Mouse (Mus musculus): ENCODE measurements around the gene Vcp. TPM values are rescaled to one million over a fixed set of nuclear protein-coding genes. Genes with fewer than 3 reads are reported as not detected.

Gene Vcp
- polyA plus RNA-seq, 1 experiment: 130 TPM

DNA sequence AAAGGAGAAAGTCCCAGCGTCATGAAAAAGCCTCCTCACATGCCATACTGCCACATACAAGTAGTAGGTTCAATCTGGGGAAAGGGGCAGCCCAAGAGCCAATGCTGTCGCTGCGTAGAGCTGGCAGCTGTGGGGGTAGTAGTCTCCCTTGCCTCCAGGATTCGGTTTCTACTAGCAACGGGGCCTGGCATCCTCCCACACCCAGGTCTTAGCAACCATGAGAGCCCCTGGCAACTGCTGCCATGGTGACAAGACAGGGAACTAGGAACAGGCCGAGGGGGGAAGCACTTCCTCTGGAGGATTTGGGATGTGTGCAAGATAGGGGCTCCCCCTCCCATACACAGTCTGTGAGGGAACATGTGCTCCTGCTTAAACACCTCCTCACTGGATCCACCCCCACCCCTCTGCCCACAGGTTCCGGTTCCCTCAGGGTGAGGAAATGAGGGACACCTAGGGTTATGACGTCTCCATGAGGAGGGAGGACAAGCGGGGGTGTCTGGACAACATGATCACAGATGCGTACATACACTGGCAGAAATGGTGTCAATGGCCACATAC lies 53.5 kb downstream of the Vcp start:
- H3K4me3 ChIP-seq (ENCODE audit: insufficient read depth, low read depth, low read length): no peak overlapping the region
- DNase-seq: no peak
- no peaks in the 10 kb centered on the region for H3K36me3 ChIP-seq (ENCODE audit: control insufficient read depth, insufficient read depth, low read length)
- no peak overlapping the region for H3K27ac ChIP-seq (ENCODE audit: insufficient read depth, low read depth, low read length)
- no peak for TF ChIP-seq POLR2A (IDR thresholded peaks at IDR 0.05; ENCODE audit: low read depth, low read length)
- 41% methylated on average over 10 of the region's 10 CpGs for WGBS
- peaks cover 8% of the 10 kb centered on the region; the same call in 1 of the 2 replicates for H3K4me1 ChIP-seq (ENCODE audit: control insufficient read depth, insufficient read depth, low read length)
- H3K27me3 ChIP-seq (replicated peaks; ENCODE audit: control insufficient read depth, insufficient read depth, low read length): no peaks in the 10 kb centered on the region

DNA sequence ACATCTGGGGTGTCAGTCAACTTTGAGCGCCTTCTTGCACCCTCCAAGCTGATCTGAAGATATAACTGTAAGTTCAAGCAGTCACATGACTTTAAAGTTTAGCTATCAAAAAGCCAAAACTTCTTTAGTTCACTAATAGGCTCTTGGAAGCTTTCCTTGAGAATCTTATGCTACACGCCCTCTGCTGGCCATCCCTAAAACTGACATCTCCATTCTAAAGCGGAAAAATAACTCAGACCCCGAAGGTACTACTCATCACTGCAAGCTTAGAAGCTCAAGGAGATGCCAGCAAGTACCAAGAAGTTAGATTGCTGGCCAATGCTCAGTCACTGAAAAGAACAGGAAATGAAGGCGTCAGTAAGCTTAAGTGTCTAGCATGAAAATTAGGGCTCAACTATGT lies 54.4 kb downstream of the Vcp start:
- no peak overlapping the region for H3K27ac ChIP-seq (ENCODE audit: insufficient read depth, low read depth, low read length)
- TF ChIP-seq POLR2A (IDR thresholded peaks at IDR 0.05; ENCODE audit: low read depth, low read length) (no peak), CTCF (conservative IDR thresholded peaks at IDR 0.05; ENCODE audit: insufficient read depth, insufficient read length, low read depth, low read length) (peak; percentile 26; the same call in 1 of the 2 replicates)
- DNase-seq: peak; percentile 61
- no peaks in the 10 kb centered on the region for H3K36me3 ChIP-seq (ENCODE audit: control insufficient read depth, insufficient read depth, low read length)
- WGBS: 5% methylated on average over 5 of the region's 5 CpGs
- H3K4me3 ChIP-seq (ENCODE audit: insufficient read depth, low read depth, low read length): no peak overlapping the region
- H3K4me1 ChIP-seq (ENCODE audit: control insufficient read depth, insufficient read depth, low read length): peaks cover 8% of the 10 kb centered on the region; the same call in 1 of the 2 replicates
- no peaks in the 10 kb centered on the region for H3K27me3 ChIP-seq (replicated peaks; ENCODE audit: control insufficient read depth, insufficient read depth, low read length)

GRCm38 (mm10) chr4:42945445-42945844 lies 54.9 kb downstream of the Vcp start:
- DNase-seq: no peak
- no peaks in the 10 kb centered on the region for H3K36me3 ChIP-seq (ENCODE audit: control insufficient read depth, insufficient read depth, low read length)
- TF ChIP-seq CTCF (conservative IDR thresholded peaks at IDR 0.05; ENCODE audit: insufficient read depth, insufficient read length, low read depth, low read length) (no peak), POLR2A (IDR thresholded peaks at IDR 0.05; ENCODE audit: low read depth, low read length) (no peak)
- H3K27me3 ChIP-seq (replicated peaks; ENCODE audit: control insufficient read depth, insufficient read depth, low read length): no peaks in the 10 kb centered on the region
- H3K4me1 ChIP-seq (ENCODE audit: control insufficient read depth, insufficient read depth, low read length): peaks cover 8% of the 10 kb centered on the region; the same call in 1 of the 2 replicates
- 91% methylated on average over 3 of the region's 3 CpGs for WGBS
- no peak overlapping the region for H3K27ac ChIP-seq (ENCODE audit: insufficient read depth, low read depth, low read length)
- H3K4me3 ChIP-seq (ENCODE audit: insufficient read depth, low read depth, low read length): no peak overlapping the region

DNA sequence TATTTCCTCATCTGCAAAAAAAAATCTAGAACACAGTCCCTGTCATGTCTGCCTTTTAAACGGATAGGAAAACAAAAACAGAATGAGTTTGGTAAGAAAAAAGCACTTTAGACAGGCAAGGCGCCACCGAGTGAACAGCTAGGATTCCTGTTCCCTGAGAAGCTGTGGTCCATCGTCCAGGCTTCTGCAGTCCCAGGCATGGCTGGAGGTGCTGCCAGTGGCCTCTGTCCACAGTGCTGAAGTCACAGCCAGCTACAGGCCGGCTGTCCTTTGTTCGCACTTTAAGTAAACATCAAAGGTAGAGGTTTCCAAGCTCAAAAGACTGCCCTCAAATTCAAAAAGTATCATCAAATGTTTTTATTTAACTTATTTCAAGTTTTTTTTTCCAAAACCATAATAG lies 55.3 kb downstream of the Vcp start:
- no peaks in the 10 kb centered on the region for H3K36me3 ChIP-seq (ENCODE audit: control insufficient read depth, insufficient read depth, low read length)
- H3K4me1 ChIP-seq (ENCODE audit: control insufficient read depth, insufficient read depth, low read length): peaks cover 5% of the 10 kb centered on the region; the same call in 1 of the 2 replicates
- H3K4me3 ChIP-seq (ENCODE audit: insufficient read depth, low read depth, low read length): no peak overlapping the region
- H3K27ac ChIP-seq (ENCODE audit: insufficient read depth, low read depth, low read length): no peak overlapping the region
- no peaks in the 10 kb centered on the region for H3K27me3 ChIP-seq (replicated peaks; ENCODE audit: control insufficient read depth, insufficient read depth, low read length)
- no peak for TF ChIP-seq POLR2A (IDR thresholded peaks at IDR 0.05; ENCODE audit: low read depth, low read length)
- no peak for TF ChIP-seq CTCF (conservative IDR thresholded peaks at IDR 0.05; ENCODE audit: insufficient read depth, insufficient read length, low read depth, low read length)
- 10% methylated on average over 6 of the region's 6 CpGs for WGBS
- peak; percentile 27 for DNase-seq

- 88% methylated on average over 9 of the region's 9 CpGs for WGBS
- H3K4me3 ChIP-seq (ENCODE audit: insufficient read depth, low read depth, low read length): no peak overlapping the region
- no peaks in the 10 kb centered on the region for H3K27me3 ChIP-seq (replicated peaks; ENCODE audit: control insufficient read depth, insufficient read depth, low read length)
- no peaks in the 10 kb centered on the region for H3K36me3 ChIP-seq (ENCODE audit: control insufficient read depth, insufficient read depth, low read length)
- TF ChIP-seq POLR2A (IDR thresholded peaks at IDR 0.05; ENCODE audit: low read depth, low read length) (no peak), CTCF (conservative IDR thresholded peaks at IDR 0.05; ENCODE audit: insufficient read depth, insufficient read length, low read depth, low read length) (no peak)
- no peak overlapping the region for H3K27ac ChIP-seq (ENCODE audit: insufficient read depth, low read depth, low read length)
- H3K4me1 ChIP-seq (ENCODE audit: control insufficient read depth, insufficient read depth, low read length): peaks cover 3% of the 10 kb centered on the region; the same call in 1 of the 2 replicates
- DNase-seq: no peak
Observed at GRCm38 (mm10) chr4:42944185-42944584, 56.1 kb downstream of the Vcp start.

GRCm38 (mm10) chr4:42943341-42943740 lies 57.0 kb downstream of the Vcp start:
- no peak for DNase-seq
- TF ChIP-seq CTCF (conservative IDR thresholded peaks at IDR 0.05; ENCODE audit: insufficient read depth, insufficient read length, low read depth, low read length): no peak
- no peak for TF ChIP-seq POLR2A (IDR thresholded peaks at IDR 0.05; ENCODE audit: low read depth, low read length)
- 78% methylated on average over 5 of the region's 5 CpGs for WGBS
- H3K4me3 ChIP-seq (ENCODE audit: insufficient read depth, low read depth, low read length): no peak overlapping the region
- no peaks in the 10 kb centered on the region for H3K36me3 ChIP-seq (ENCODE audit: control insufficient read depth, insufficient read depth, low read length)
- no peaks in the 10 kb centered on the region for H3K4me1 ChIP-seq (ENCODE audit: control insufficient read depth, insufficient read depth, low read length)
- H3K27ac ChIP-seq (ENCODE audit: insufficient read depth, low read depth, low read length): no peak overlapping the region
- H3K27me3 ChIP-seq (replicated peaks; ENCODE audit: control insufficient read depth, insufficient read depth, low read length): no peaks in the 10 kb centered on the region

GRCm38 (mm10) chr4:42941396-42941795 lies 58.9 kb downstream of the Vcp start:
- Histone ChIP-seq H3K4me1 (ENCODE audit: control insufficient read depth, insufficient read depth, low read length) (no peaks in the 10 kb centered on the region), H3K27ac (ENCODE audit: insufficient read depth, low read depth, low read length) (no peak overlapping the region), H3K27me3 (replicated peaks; ENCODE audit: control insufficient read depth, insufficient read depth, low read length) (no peaks in the 10 kb centered on the region), H3K36me3 (ENCODE audit: control insufficient read depth, insufficient read depth, low read length) (no peaks in the 10 kb centered on the region), H3K4me3 (ENCODE audit: insufficient read depth, low read depth, low read length) (no peak overlapping the region)
- no peak for DNase-seq
- WGBS: 82% methylated on average over 7 of the region's 7 CpGs
- TF ChIP-seq CTCF (conservative IDR thresholded peaks at IDR 0.05; ENCODE audit: insufficient read depth, insufficient read length, low read depth, low read length): no peak
- TF ChIP-seq POLR2A (IDR thresholded peaks at IDR 0.05; ENCODE audit: low read depth, low read length): no peak
